Mouse (Mus musculus) midbrain, embryonic 16.5 days (tissue): Measurements from ENCODE around the gene Barx1. TPM values are rescaled to one million over a fixed set of nuclear protein-coding genes. Genes with fewer than 3 reads are reported as not detected.

Source experiments
- ATAC-seq: fragments of 200-750 bp; cut with Nextera tagmentation; 2 replicates; pipeline ENCODE4 v1.8.0; 2017; ENCODE audit warnings: moderate TSS enrichment
- H3K27ac ChIP-seq: fragments of 300-500 bp; sonication (generic); 2 replicates; pipeline ENCODE4 v1.5.1; 2014; ENCODE audit warnings: mild to moderate bottlenecking, low read length, mixed read lengths
- H3K27me3 ChIP-seq: fragments of 300-500 bp; sonication (generic); 2 replicates; pipeline ENCODE4 v1.6.1; 2014; ENCODE audit warnings: low read depth, low read length, mixed read lengths; ENCODE audit not compliant: control insufficient read depth, insufficient read depth
- H3K36me3 ChIP-seq: fragments of 300-500 bp; sonication (generic); 2 replicates; pipeline ENCODE4 v1.6.1; 2014; ENCODE audit warnings: mild to moderate bottlenecking, low read length, moderate library complexity, mixed read lengths; ENCODE audit not compliant: control insufficient read depth, insufficient read depth
- H3K4me1 ChIP-seq: fragments of 300-500 bp; sonication (generic); 2 replicates; pipeline ENCODE4 v1.6.1; 2014; ENCODE audit warnings: mild to moderate bottlenecking, low read length, mixed read lengths; ENCODE audit not compliant: control insufficient read depth, insufficient read depth
- H3K4me2 ChIP-seq: fragments of 300-500 bp; sonication (generic); 2 replicates; pipeline ENCODE4 v1.6.1; 2014; ENCODE audit warnings: mild to moderate bottlenecking, low read length, mixed read lengths
- H3K4me3 ChIP-seq: fragments of 300-500 bp; sonication (generic); 2 replicates; pipeline ENCODE4 v1.5.1; 2014; ENCODE audit warnings: low read depth, mild to moderate bottlenecking, low read length, moderate library complexity, mixed read lengths
- H3K9ac ChIP-seq: fragments of 300-500 bp; sonication (generic); 2 replicates; pipeline ENCODE4 v1.6.1; 2014; ENCODE audit warnings: low read depth, low read length, mixed read lengths
- H3K9me3 ChIP-seq: fragments of 300-500 bp; sonication (generic); replicated peaks from 2 replicates; pipeline ENCODE4 v1.6.1; 2014; ENCODE audit warnings: mild to moderate bottlenecking, low read length, mixed read lengths; ENCODE audit not compliant: control insufficient read depth, poor library complexity, severe bottlenecking
- WGBS: fragments of 180-500 bp; shearing (Covaris S2); extraction: QIAGEN DNeasy Blood & Tissue Kit; methylation state at CpG from one replicate; pipeline ENCODE4 v1.1.7; 2014; 5-methylcytosine and 5-hydroxymethylcytosine counted together
- polyA plus RNA-seq: library from polyadenylated mRNA; unstranded; fragments of >200 nt; fragmentation: Nextera tagmentation; extraction: Ambion mirVana; gene quantifications from 2 replicates; pipeline ENCODE4 v1.2.1, GENCODE M21; 2015

The Barx1 gene
- polyA plus RNA-seq, 1 experiment from 2014 or later = not detected

GRCm38 (mm10) chr13:48665656-48666597, 3.1 kb downstream of the Barx1 start:
- peaks cover 42% of the 10 kb centered on the region for H3K27me3 ChIP-seq
- no peak for ATAC-seq
- H3K27ac ChIP-seq = no peak overlapping the region
- no peak overlapping the region for H3K4me3 ChIP-seq
- no peak overlapping the region for H3K4me2 ChIP-seq
- peaks cover 15% of the 10 kb centered on the region for H3K4me1 ChIP-seq
- no peak overlapping the region for H3K9ac ChIP-seq
- WGBS = under 1% methylated on average over 58 of the region's 58 CpGs
- no peaks in the 10 kb centered on the region for H3K9me3 ChIP-seq
- H3K36me3 ChIP-seq = no peaks in the 10 kb centered on the region

GRCm38 (mm10) chr13:48667461-48667860, 4.7 kb downstream of the Barx1 start:
- Histone ChIP-seq H3K4me2 (no peak overlapping the region), H3K9me3 (no peaks in the 10 kb centered on the region), H3K36me3 (no peaks in the 10 kb centered on the region), H3K27ac (no peak overlapping the region), H3K4me3 (no peak overlapping the region), H3K9ac (no peak overlapping the region), H3K4me1 (peaks cover 16% of the 10 kb centered on the region), H3K27me3 (peaks cover 38% of the 10 kb centered on the region)
- WGBS = 3% methylated on average over 4 of the region's 4 CpGs
- ATAC-seq = no peak

- Histone ChIP-seq H3K4me2 (peak overlapping the region; percentile 32), H3K9me3 (no peaks in the 10 kb centered on the region), H3K4me3 (peak overlapping the region; percentile 20), H3K4me1 (peaks cover 11% of the 10 kb centered on the region), H3K9ac (no peak overlapping the region), H3K27ac (no peak overlapping the region), H3K36me3 (no peaks in the 10 kb centered on the region), H3K27me3 (peaks cover 45% of the 10 kb centered on the region)
- ATAC-seq = no peak
- WGBS = under 1% methylated on average over 33 of the region's 33 CpGs
Measured at GRCm38 (mm10) chr13:48668091-48668975, 5.5 kb downstream of the Barx1 start.

- no peak for ATAC-seq
- WGBS = under 1% methylated on average over 34 of the region's 34 CpGs
- Histone ChIP-seq H3K9me3 (no peaks in the 10 kb centered on the region), H3K27me3 (peaks cover 46% of the 10 kb centered on the region), H3K27ac (no peak overlapping the region), H3K4me1 (peaks cover 10% of the 10 kb centered on the region), H3K36me3 (no peaks in the 10 kb centered on the region), H3K4me2 (peak overlapping the region; percentile 32), H3K9ac (no peak overlapping the region), H3K4me3 (peak overlapping the region; percentile 20)
Measured at GRCm38 (mm10) chr13:48668976-48669534, 6.3 kb downstream of the Barx1 start.

- no peaks in the 10 kb centered on the region for H3K36me3 ChIP-seq
- WGBS = under 1% methylated on average over 24 of the region's 24 CpGs
- peak overlapping the region; percentile 17 for H3K4me2 ChIP-seq
- H3K9ac ChIP-seq = no peak overlapping the region
- no peaks in the 10 kb centered on the region for H3K9me3 ChIP-seq
- peak overlapping the region; percentile 5 for H3K4me3 ChIP-seq
- peaks cover 39% of the 10 kb centered on the region for H3K27me3 ChIP-seq
- peaks cover 10% of the 10 kb centered on the region for H3K4me1 ChIP-seq
- no peak for ATAC-seq
- no peak overlapping the region for H3K27ac ChIP-seq
Measured at GRCm38 (mm10) chr13:48672312-48672840, 9.6 kb downstream of the Barx1 start.

GRCm38 (mm10) chr13:48674609-48675008, 11.8 kb downstream of the Barx1 start:
- no peak overlapping the region for H3K27ac ChIP-seq
- H3K4me3 ChIP-seq = no peak overlapping the region
- H3K4me1 ChIP-seq = peaks cover 5% of the 10 kb centered on the region; the same call in 1 of the 2 replicates
- H3K4me2 ChIP-seq = no peak overlapping the region
- 84% methylated on average over 5 of the region's 5 CpGs for WGBS
- H3K9me3 ChIP-seq = no peaks in the 10 kb centered on the region
- no peak for ATAC-seq
- no peak overlapping the region for H3K9ac ChIP-seq
- no peaks in the 10 kb centered on the region for H3K36me3 ChIP-seq
- H3K27me3 ChIP-seq = peaks cover 38% of the 10 kb centered on the region

- Histone ChIP-seq H3K27ac (no peak overlapping the region), H3K9me3 (no peaks in the 10 kb centered on the region)
- no peak for ATAC-seq
Measured at GRCm38 (mm10) chr13:48679351-48679750, 16.6 kb downstream of the Barx1 start.

GRCm38 (mm10) chr13:48686666-48687065, 23.9 kb downstream of the Barx1 start:
- H3K4me3 ChIP-seq = no peak overlapping the region
- WGBS = 46% methylated on average over 5 of the region's 5 CpGs
- peaks cover 2% of the 10 kb centered on the region; the same call in 1 of the 2 replicates for H3K9me3 ChIP-seq
- H3K27ac ChIP-seq = no peak overlapping the region
- ATAC-seq = no peak
- H3K36me3 ChIP-seq = no peaks in the 10 kb centered on the region
- H3K9ac ChIP-seq = no peak overlapping the region
- H3K4me2 ChIP-seq = no peak overlapping the region
- H3K27me3 ChIP-seq = no peaks in the 10 kb centered on the region
- H3K4me1 ChIP-seq = no peaks in the 10 kb centered on the region

More at GRCm38 (mm10) chr13:48679351-48679750, 16.6 kb downstream of the Barx1 start:
- Histone ChIP-seq H3K36me3 (no peaks in the 10 kb centered on the region), H3K9ac (no peak overlapping the region), H3K27me3 (no peaks in the 10 kb centered on the region), H3K4me3 (no peak overlapping the region), H3K4me2 (no peak overlapping the region), H3K4me1 (no peaks in the 10 kb centered on the region)
- 28% methylated on average over 1 of the region's 1 CpGs for WGBS
